In the genomic region with DNA sequence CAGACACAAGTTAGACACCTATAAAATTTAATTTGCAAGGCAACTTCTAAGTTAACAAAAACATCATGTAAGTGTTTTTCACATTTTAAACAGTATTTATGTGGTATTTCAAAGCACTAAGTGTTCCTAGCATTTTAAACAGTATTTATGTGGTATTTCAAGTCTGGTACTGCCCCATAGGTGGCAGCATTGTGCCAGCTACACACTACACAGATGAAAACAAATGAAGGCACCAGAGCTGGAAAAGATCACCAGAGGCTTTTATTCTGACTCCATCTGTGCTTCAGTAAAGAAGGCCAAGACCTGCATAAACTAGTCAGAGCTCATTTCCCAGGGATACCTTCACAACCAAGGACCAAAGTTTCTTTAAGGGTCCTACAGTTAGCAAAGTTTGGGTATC, we compare ENCODE assay signal across 8 mouse cellular contexts. TPM values are rescaled to one million over a fixed set of nuclear protein-coding genes. Genes with fewer than 3 reads are reported as not detected.
DNase-seq lines count a peak whose midpoint lies in the region; ATAC-seq lines count a peak whose summit lies in the region.

No protein-coding gene starts in this region.

- no peaks in the 10 kb centered on the region for H3K9me3 ChIP-seq in limb, embryonic 10.5 days (replicated peaks)
- no peaks in the 10 kb centered on the region for H3K9me3 ChIP-seq in midbrain, embryonic 15.5 days

- H3K4me3 ChIP-seq in limb, embryonic 10.5 days: no peak overlapping the region
- no peak overlapping the region for H3K4me3 ChIP-seq in midbrain, embryonic 15.5 days

- no peaks in the 10 kb centered on the region for H3K36me3 ChIP-seq in limb, embryonic 10.5 days
- no peaks in the 10 kb centered on the region for H3K36me3 ChIP-seq in midbrain, embryonic 15.5 days (replicated peaks)

- H3K27ac ChIP-seq in limb, embryonic 10.5 days: no peak overlapping the region
- no peak overlapping the region for H3K27ac ChIP-seq in midbrain, embryonic 15.5 days

- no peak overlapping the region for H3K4me2 ChIP-seq in midbrain, embryonic 15.5 days

- no peaks in the 10 kb centered on the region for H3K4me1 ChIP-seq in limb, embryonic 10.5 days
- H3K4me1 ChIP-seq in midbrain, embryonic 15.5 days: no peaks in the 10 kb centered on the region; the same call in 1 of the 2 replicates

- H3K27me3 ChIP-seq in limb, embryonic 10.5 days (ENCODE audit: low read depth, poor library complexity, severe bottlenecking): no peaks in the 10 kb centered on the region
- H3K27me3 ChIP-seq in midbrain, embryonic 15.5 days (replicated peaks): no peaks in the 10 kb centered on the region

- H3K9ac ChIP-seq in midbrain, embryonic 15.5 days: no peak overlapping the region

- peak; percentile 85 for DNase-seq in CD4-positive, CD25-positive, alpha-beta regulatory T cell, adult 2 months (ENCODE audit: low read depth, low spot score)
- DNase-seq in adrenal gland, adult 8-10 months: peak; percentile 37
- DNase-seq in embryo, embryonic 11.5 days (ENCODE audit: low read depth, low spot score): peak; percentile 62
- DNase-seq in kidney, adult 8-10 months: peak; percentile 49 to 76
- peak; percentile 46 for DNase-seq in limb, embryonic 10.5 days (ENCODE audit: low spot score)
- DNase-seq in spleen, postnatal 36 days (ENCODE audit: low spot score in 2 of 2): peak; percentile 35 to 51

- peak; percentile 95 for ATAC-seq in granulocyte monocyte progenitor cell, adult 5-6 weeks (replicated peaks; ENCODE audit: poor library complexity, severe bottlenecking)
- peak; percentile 80 for ATAC-seq in midbrain, embryonic 15.5 days (replicated peaks)

RNA-seq across cellular contexts. Expression of gene Hacd1, which starts 7.6 kb away (rescaled TPM):
- total RNA-seq in adrenal gland, adult 8-10 months (2022): 10 to 100 TPM in 3 of 4 experiments, 1 to 10 TPM in 1; 9.2 to 26.6 (median 14.7) TPM
- total RNA-seq in granulocyte monocyte progenitor cell, adult 5-6 weeks (2014; fragmentation: Nextera tagmentation): 41.7 and 46.3 TPM in 2 replicates
- 63.6 and 82.2 TPM in 2 replicates for total RNA-seq in granulocyte monocyte progenitor cell, adult 5-6 weeks (2017)
- 43.3 and 54.9 TPM in 2 replicates for polyA plus RNA-seq in limb, embryonic 10.5 days (2016; fragmentation: Nextera tagmentation; extraction: Ambion mirVana)
- polyA plus RNA-seq in midbrain, embryonic 15.5 days (2015; fragmentation: Nextera tagmentation; extraction: Ambion mirVana): 71.6 and 73.2 TPM in 2 replicates

RNA-seq across cellular contexts. Expression of gene Stam, which starts 25.5 kb away (rescaled TPM):
- total RNA-seq in adrenal gland, adult 8-10 months (2022): 10 to 100 TPM; 50.2 to 57.1 (median 53.4) TPM
- total RNA-seq in granulocyte monocyte progenitor cell, adult 5-6 weeks (2014; fragmentation: Nextera tagmentation): 29.2 and 51.3 TPM in 2 replicates
- 28.2 and 30.6 TPM in 2 replicates for total RNA-seq in granulocyte monocyte progenitor cell, adult 5-6 weeks (2017)
- 65.6 and 73.7 TPM in 2 replicates for polyA plus RNA-seq in limb, embryonic 10.5 days (2016; fragmentation: Nextera tagmentation; extraction: Ambion mirVana)
- 129 and 133 TPM in 2 replicates for polyA plus RNA-seq in midbrain, embryonic 15.5 days (2015; fragmentation: Nextera tagmentation; extraction: Ambion mirVana)
